Mouse (Mus musculus): ENCODE data around the gene Ssrp1.

Gene Ssrp1

DNA sequence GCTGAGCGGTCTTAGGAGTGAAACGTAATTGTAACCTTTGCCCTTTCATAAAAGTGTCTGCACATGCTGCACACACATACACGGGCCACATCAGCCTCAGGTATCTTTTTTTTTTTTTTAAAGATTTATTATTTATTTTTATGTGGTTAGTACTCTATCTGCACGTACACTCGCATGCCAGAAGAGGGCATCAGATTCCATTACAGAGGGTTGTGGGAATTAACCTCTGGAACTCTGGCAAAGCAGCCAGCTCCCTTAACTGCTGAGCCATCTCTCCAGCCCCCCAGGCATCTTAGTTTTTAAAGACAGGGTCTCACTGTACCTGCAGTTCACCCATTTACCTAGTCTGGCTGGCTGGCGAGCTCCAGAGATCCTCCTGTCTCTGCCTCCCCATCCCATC lies 22.6 kb downstream of the Ssrp1 start:
- Histone ChIP-seq H3K36me3 (ENCODE audit: insufficient read depth, low read length) (peaks cover 77% of the 10 kb centered on the region), H3K9me3 (ENCODE audit: low read length) (no peaks in the 10 kb centered on the region), H3K4me3 (replicated peaks; ENCODE audit: low read length) (0 out of 2 replicates have a peak overlapping the region, but pooled peaks have one; percentile 13), H3K4me1 (replicated peaks; ENCODE audit: low read depth, low read length) (peaks cover 54% of the 10 kb centered on the region), H3K27me3 (ENCODE audit: insufficient read depth, low read length) (no peaks in the 10 kb centered on the region)
- TF ChIP-seq CTCF (conservative IDR thresholded peaks at IDR 0.05; ENCODE audit: low read length): peak; percentile 25
- TF ChIP-seq NANOG (IDR thresholded peaks at IDR 0.05; ENCODE audit: borderline replicate concordance, low read length): no peak
- TF ChIP-seq POU5F1 (IDR thresholded peaks at IDR 0.05; ENCODE audit: borderline replicate concordance, low read length): no peak

DNA sequence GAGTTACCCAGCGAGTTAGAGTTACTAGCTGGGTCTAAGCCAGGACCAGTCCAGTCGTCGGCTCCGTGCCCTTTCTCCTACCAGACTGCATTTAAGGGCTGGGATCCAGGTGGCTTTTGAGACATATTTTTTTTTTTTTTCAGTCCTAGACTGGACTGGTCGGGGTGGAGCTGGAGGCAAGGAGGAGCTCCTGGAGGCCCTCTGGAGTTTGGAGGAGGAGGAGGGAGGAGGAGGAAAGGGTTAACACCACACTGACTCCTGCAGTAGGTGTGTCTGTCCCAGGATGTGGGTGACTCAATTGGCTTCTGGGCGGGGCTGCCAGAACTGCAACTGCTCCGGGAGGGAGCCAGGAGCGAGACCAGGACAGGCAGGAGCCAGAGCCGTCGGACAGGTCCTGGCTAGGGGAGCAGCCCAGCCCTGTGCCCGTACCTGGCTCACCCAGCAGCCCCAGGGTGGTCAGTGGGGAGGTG lies 23.6 kb downstream of the Ssrp1 start:
- no peak for TF ChIP-seq CTCF (conservative IDR thresholded peaks at IDR 0.05; ENCODE audit: low read length)
- no peak for TF ChIP-seq POU5F1 (IDR thresholded peaks at IDR 0.05; ENCODE audit: borderline replicate concordance, low read length)
- TF ChIP-seq NANOG (IDR thresholded peaks at IDR 0.05; ENCODE audit: borderline replicate concordance, low read length): no peak
- Histone ChIP-seq H3K36me3 (ENCODE audit: insufficient read depth, low read length) (peaks cover 75% of the 10 kb centered on the region), H3K27me3 (ENCODE audit: insufficient read depth, low read length) (no peaks in the 10 kb centered on the region), H3K4me1 (replicated peaks; ENCODE audit: low read depth, low read length) (peaks cover 63% of the 10 kb centered on the region), H3K9me3 (ENCODE audit: low read length) (no peaks in the 10 kb centered on the region), H3K4me3 (replicated peaks; ENCODE audit: low read length) (peak overlapping the region; percentile 75)

DNA sequence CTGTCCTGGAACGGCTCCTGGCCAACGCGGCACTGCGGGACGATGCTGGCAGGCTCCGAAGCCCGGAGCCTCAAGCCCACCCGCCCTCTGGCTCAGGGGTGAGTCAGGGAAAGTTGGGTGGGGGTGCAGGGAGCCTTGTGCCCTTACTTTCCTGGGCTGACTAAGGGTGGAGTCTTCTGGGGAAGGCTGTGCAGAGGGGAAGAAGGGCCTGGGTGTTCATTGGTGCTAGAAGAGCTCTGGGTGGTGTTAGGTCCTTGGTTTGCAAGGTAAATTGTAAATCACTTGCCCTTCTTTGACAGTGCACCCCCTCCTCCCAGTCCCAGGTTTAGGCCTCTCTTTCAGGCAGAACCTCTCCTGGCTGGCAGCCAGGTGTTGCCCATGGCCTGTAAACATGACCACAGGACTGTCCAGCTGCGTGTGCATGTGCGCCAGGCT lies 24.1 kb downstream of the Ssrp1 start:
- peaks cover 75% of the 10 kb centered on the region for H3K36me3 ChIP-seq (ENCODE audit: insufficient read depth, low read length)
- TF ChIP-seq CTCF (conservative IDR thresholded peaks at IDR 0.05; ENCODE audit: low read length) (no peak), NANOG (IDR thresholded peaks at IDR 0.05; ENCODE audit: borderline replicate concordance, low read length) (no peak), POU5F1 (IDR thresholded peaks at IDR 0.05; ENCODE audit: borderline replicate concordance, low read length) (no peak)
- peaks cover 60% of the 10 kb centered on the region for H3K4me1 ChIP-seq (replicated peaks; ENCODE audit: low read depth, low read length)

DNA sequence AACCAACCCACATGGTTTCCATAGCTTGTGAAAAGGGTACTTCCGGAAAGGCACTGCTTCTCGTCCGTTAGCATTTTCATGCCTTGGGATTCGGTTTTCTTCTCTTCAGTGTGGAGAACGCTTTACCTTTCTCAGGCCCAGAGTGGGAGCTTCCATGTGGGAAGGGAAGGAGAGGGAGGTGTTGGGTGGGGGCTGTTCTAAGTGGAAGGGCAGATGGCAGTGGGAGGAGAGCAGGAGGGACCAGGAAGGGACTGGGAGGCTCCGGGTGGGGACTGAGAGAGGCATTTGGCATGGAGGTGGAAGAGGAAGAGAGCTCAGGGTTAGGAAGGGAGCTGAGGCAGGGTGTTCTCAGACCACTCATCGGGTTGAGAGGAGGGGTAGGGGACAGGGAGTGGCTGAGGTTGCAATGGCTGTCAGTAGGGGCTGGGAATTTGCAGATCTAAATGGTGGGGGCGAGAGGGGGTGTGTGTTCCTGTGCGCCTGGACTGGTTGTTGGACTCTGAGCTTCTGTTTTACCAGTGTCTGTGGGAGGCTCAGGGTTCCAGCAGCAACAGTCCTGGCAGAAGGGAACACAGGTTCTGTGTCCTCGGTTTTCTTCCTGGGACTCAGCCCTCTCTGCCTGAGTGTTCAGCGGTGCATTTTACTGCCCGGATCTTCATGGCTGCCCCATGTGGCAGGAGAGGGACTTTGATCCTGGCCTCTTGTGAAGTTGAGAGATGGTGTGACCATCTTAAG lies 28.3 kb downstream of the Ssrp1 start:
- TF ChIP-seq NANOG (IDR thresholded peaks at IDR 0.05; ENCODE audit: borderline replicate concordance, low read length) (no peak), POU5F1 (IDR thresholded peaks at IDR 0.05; ENCODE audit: borderline replicate concordance, low read length) (no peak), CTCF (conservative IDR thresholded peaks at IDR 0.05; ENCODE audit: low read length) (no peak)
- Histone ChIP-seq H3K9me3 (ENCODE audit: low read length) (no peaks in the 10 kb centered on the region), H3K4me3 (replicated peaks; ENCODE audit: low read length) (no peak overlapping the region), H3K4me1 (replicated peaks; ENCODE audit: low read depth, low read length) (peaks cover 50% of the 10 kb centered on the region), H3K27me3 (ENCODE audit: insufficient read depth, low read length) (no peaks in the 10 kb centered on the region), H3K36me3 (ENCODE audit: insufficient read depth, low read length) (peaks cover 48% of the 10 kb centered on the region)

More for the DNA sequence above, 24.1 kb downstream of the Ssrp1 start:
- no peaks in the 10 kb centered on the region for H3K27me3 ChIP-seq (ENCODE audit: insufficient read depth, low read length)
- no peaks in the 10 kb centered on the region for H3K9me3 ChIP-seq (ENCODE audit: low read length)
- peak overlapping the region; percentile 75 for H3K4me3 ChIP-seq (replicated peaks; ENCODE audit: low read length)

DNA sequence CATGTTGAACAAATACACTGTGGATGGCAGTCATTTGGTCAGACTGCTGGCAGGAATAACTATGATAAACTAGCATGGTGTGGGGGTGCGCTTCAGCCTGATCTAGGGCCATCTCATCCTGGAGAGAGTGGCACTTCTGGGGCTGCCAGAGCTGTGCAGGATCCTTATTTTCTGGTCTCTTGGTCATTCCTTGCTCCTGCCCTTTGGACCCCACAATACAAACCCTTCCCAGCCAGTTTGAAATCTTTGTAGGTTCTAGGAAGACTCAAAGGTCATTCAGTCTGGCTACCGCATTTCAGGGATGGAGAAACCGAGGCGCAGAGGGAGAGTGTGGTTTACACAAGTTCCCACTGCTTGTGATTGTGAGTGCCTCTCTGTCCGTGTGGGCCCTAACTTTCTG lies 29.9 kb downstream of the Ssrp1 start:
- no peaks in the 10 kb centered on the region for H3K27me3 ChIP-seq (ENCODE audit: insufficient read depth, low read length)
- TF ChIP-seq POU5F1 (IDR thresholded peaks at IDR 0.05; ENCODE audit: borderline replicate concordance, low read length): no peak
- no peak for TF ChIP-seq NANOG (IDR thresholded peaks at IDR 0.05; ENCODE audit: borderline replicate concordance, low read length)
- no peak for TF ChIP-seq CTCF (conservative IDR thresholded peaks at IDR 0.05; ENCODE audit: low read length)
- H3K4me1 ChIP-seq (replicated peaks; ENCODE audit: low read depth, low read length): peaks cover 34% of the 10 kb centered on the region
- no peaks in the 10 kb centered on the region for H3K9me3 ChIP-seq (ENCODE audit: low read length)
- no peak overlapping the region for H3K4me3 ChIP-seq (replicated peaks; ENCODE audit: low read length)
- H3K36me3 ChIP-seq (ENCODE audit: insufficient read depth, low read length): peaks cover 61% of the 10 kb centered on the region

DNA sequence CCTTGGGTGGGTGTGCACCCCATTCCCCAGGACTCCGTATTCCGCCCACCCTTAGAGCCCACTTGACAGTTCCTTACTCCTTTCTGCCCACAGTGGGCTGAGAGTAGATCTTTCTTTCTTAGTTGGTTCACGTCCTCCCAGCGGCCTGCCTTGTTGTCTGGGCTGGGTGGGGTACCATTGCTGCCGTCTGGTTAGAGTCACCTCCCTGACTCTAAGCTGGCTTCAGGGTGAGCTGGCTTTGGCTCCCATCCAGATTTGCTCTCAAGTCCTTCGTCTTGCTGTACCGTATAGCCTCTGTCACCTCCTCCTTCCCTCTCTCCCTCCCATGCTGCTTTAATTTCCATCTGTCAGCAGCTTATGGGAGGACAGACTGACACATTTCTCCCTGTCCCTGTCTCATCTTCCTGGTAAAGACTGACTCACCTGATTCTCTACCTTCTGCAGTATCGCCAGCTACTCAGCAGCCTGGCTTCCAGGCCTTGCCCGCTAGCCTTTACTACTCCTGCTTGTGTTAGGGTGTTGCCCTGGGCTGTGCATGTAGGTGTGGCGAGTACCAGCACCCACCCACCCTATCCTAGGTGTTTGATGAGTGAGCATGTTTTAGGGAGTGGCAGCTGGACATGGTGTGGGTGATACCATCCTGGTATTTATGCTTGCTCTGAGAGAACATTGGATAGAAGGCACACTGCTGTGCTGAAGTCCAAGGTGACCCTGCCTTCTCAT lies 31.0 kb downstream of the Ssrp1 start:
- Histone ChIP-seq H3K27me3 (ENCODE audit: insufficient read depth, low read length) (no peaks in the 10 kb centered on the region), H3K9me3 (ENCODE audit: low read length) (no peaks in the 10 kb centered on the region), H3K4me3 (replicated peaks; ENCODE audit: low read length) (no peak overlapping the region), H3K36me3 (ENCODE audit: insufficient read depth, low read length) (peaks cover 56% of the 10 kb centered on the region), H3K4me1 (replicated peaks; ENCODE audit: low read depth, low read length) (peaks cover 33% of the 10 kb centered on the region)
- TF ChIP-seq CTCF (conservative IDR thresholded peaks at IDR 0.05; ENCODE audit: low read length) (no peak), POU5F1 (IDR thresholded peaks at IDR 0.05; ENCODE audit: borderline replicate concordance, low read length) (no peak)

DNA sequence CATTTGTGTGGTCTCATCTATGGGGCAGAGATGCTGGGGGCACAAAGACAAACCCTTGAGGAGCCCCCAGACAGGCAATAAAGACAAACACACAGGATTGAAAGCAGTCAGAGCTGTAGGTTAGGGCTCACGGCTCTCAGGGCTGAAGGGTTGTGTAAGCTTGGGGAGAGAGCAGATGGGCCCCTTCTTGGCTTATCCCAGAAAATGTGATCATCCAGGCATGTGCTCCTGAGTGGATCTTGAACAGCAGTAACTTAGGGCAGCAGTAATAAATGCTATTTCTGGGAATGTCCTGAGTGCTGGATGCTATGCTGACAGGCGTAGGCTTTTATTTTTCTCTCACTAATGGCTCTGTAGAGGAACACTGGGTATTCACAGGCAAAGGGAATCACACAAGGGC lies 31.6 kb downstream of the Ssrp1 start:
- Histone ChIP-seq H3K4me1 (replicated peaks; ENCODE audit: low read depth, low read length) (peaks cover 33% of the 10 kb centered on the region), H3K4me3 (replicated peaks; ENCODE audit: low read length) (no peak overlapping the region), H3K27me3 (ENCODE audit: insufficient read depth, low read length) (no peaks in the 10 kb centered on the region), H3K36me3 (ENCODE audit: insufficient read depth, low read length) (peaks cover 56% of the 10 kb centered on the region), H3K9me3 (ENCODE audit: low read length) (no peaks in the 10 kb centered on the region)
- TF ChIP-seq CTCF (conservative IDR thresholded peaks at IDR 0.05; ENCODE audit: low read length) (no peak), NANOG (IDR thresholded peaks at IDR 0.05; ENCODE audit: borderline replicate concordance, low read length) (no peak), POU5F1 (IDR thresholded peaks at IDR 0.05; ENCODE audit: borderline replicate concordance, low read length) (no peak)

DNA sequence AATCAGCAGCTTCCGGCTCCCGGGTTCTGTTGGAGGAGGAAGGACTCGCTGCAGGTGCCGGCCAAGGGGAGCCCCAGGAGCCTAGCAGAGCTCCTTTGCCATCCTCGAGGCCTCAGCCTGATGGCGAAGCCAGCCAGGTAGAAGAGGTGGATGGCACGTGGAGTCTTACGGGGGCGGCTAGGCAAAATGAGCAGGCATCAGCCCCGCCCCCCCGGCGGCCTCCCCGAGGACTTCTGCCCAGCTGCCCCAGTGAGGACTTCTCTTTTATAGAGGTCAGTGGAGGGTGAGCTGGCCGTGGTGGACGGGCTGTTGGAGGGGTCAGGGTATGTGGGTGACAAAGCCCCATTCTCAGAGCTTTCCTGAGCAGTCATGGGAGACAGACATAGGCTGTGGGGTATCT lies 33.1 kb downstream of the Ssrp1 start:
- TF ChIP-seq POU5F1 (IDR thresholded peaks at IDR 0.05; ENCODE audit: borderline replicate concordance, low read length) (no peak), CTCF (conservative IDR thresholded peaks at IDR 0.05; ENCODE audit: low read length) (no peak), NANOG (IDR thresholded peaks at IDR 0.05; ENCODE audit: borderline replicate concordance, low read length) (no peak)
- Histone ChIP-seq H3K36me3 (ENCODE audit: insufficient read depth, low read length) (peaks cover 46% of the 10 kb centered on the region), H3K4me1 (replicated peaks; ENCODE audit: low read depth, low read length) (peaks cover 24% of the 10 kb centered on the region), H3K9me3 (ENCODE audit: low read length) (no peaks in the 10 kb centered on the region), H3K27me3 (ENCODE audit: insufficient read depth, low read length) (no peaks in the 10 kb centered on the region), H3K4me3 (replicated peaks; ENCODE audit: low read length) (no peak overlapping the region)
